Mouse (Mus musculus): ENCODE measurements around the gene Pik3c2g. TPM values are rescaled to one million over a fixed set of nuclear protein-coding genes. Genes with fewer than 3 reads are reported as not detected.

Gene Pik3c2g
- polyA plus RNA-seq, 1 experiment: not detected

GRCm38 (mm10) chr6:139989597-139989996 is 402.6 kb downstream of the Pik3c2g start:
- no peak overlapping the region for H3K27ac ChIP-seq (ENCODE audit: insufficient read depth, low read depth, low read length)
- no peaks in the 10 kb centered on the region for H3K4me1 ChIP-seq (ENCODE audit: control insufficient read depth, insufficient read depth, low read length)
- no peak for TF ChIP-seq CTCF (IDR thresholded peaks at IDR 0.05; ENCODE audit: low read depth, low read length)
- TF ChIP-seq POLR2A (IDR thresholded peaks at IDR 0.05; ENCODE audit: borderline replicate concordance, low read depth, low read length): no peak
- H3K4me3 ChIP-seq (ENCODE audit: insufficient read depth, low read length): no peak overlapping the region

GRCm38 (mm10) chr6:140005181-140005580 is 418.2 kb downstream of the Pik3c2g start:
- Histone ChIP-seq H3K4me3 (ENCODE audit: insufficient read depth, low read length) (no peak overlapping the region), H3K4me1 (ENCODE audit: control insufficient read depth, insufficient read depth, low read length) (no peaks in the 10 kb centered on the region), H3K27ac (ENCODE audit: insufficient read depth, low read depth, low read length) (no peak overlapping the region)
- no peak for TF ChIP-seq POLR2A (IDR thresholded peaks at IDR 0.05; ENCODE audit: borderline replicate concordance, low read depth, low read length)
- TF ChIP-seq CTCF (IDR thresholded peaks at IDR 0.05; ENCODE audit: low read depth, low read length): no peak

Other genes with a start within 250 kb of the Pik3c2g start
- not detected in 2 replicates for gene Rergl, start 85.2 kb upstream of the Pik3c2g start, polyA plus RNA-seq (2012; ENCODE audit: insufficient read depth, insufficient read length, missing spikeins)